Mouse (Mus musculus): Measurements from ENCODE around the gene Hemgn. TPM values are rescaled to one million over a fixed set of nuclear protein-coding genes. Genes with fewer than 3 reads are reported as not detected.

The Hemgn gene
- polyA plus RNA-seq, 1 experiment from 2014 or later, result not detected

DNA sequence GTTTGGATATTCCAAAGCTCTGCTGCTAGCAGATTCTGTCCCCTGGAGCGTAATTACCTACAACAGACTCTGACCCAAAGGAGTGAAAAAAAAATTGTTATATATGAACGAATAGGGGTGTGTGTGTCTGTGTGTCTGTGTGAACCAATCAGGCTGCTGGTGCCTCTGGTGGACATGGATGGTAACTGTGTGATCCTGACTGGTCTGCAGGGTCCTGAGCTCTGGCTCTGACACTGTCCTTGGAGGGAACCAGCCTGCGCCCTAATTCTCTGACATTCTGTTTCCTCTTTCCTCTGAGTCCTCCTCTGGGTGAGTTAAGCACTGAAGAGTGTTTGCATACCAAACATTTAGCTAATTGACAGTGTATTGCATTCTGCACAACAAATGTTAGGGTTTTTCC is 4.2 kb upstream of the Hemgn start:
- no peaks in the 10 kb centered on the region for H3K27me3 ChIP-seq
- TF ChIP-seq CTCF (IDR thresholded peaks at IDR 0.05), result no peak
- ChIA-PET POLR2A (no interaction called here), CTCF (interaction anchor here (1.6 kb wide), 2 partner anchors 13 to 27 kb away, joined by 3 to 7 read pairs; no protein-coding TSS in a partner anchor)
- in situ Hi-C loops (cut with MboI; ENCODE audit: low pct_unique_long_range_greater_than_20kb), result no loop called here
- DNase-seq (ENCODE audit: low read depth, low spot score) (no peak), ATAC-seq (no peak)

DNA sequence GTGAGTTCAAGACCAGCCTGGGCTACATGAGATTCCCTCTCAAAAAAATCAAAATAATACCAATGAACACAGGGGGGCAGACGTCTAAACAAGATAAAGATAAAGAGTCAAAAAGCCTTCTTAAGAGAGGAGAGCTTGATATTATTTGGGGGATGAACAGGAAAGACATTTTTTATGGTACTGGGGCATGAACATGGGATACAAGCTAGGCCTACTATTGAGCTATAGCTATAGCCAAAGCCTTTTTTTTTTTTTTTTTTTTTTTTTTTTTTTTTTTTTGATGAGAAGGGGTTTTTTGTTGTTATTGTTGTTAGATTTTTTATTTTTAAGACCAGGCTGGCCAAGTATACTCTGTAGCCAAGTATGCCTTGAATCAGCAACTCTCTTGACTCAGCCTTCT is 1.2 kb downstream of the Hemgn start:
- no peak for DNase-seq (ENCODE audit: low read depth, low spot score)
- H3K27me3 ChIP-seq, result peaks cover 3% of the 10 kb centered on the region
- ChIA-PET CTCF (interaction anchor here (1.5 kb wide), 1 partner anchor 18 kb away, joined by 4 read pairs; no protein-coding TSS in a partner anchor), POLR2A (no interaction called here)
- in situ Hi-C loops (cut with MboI; ENCODE audit: low pct_unique_long_range_greater_than_20kb), result no loop called here
- TF ChIP-seq CTCF (IDR thresholded peaks at IDR 0.05), result no peak
- ATAC-seq, result no peak

DNA sequence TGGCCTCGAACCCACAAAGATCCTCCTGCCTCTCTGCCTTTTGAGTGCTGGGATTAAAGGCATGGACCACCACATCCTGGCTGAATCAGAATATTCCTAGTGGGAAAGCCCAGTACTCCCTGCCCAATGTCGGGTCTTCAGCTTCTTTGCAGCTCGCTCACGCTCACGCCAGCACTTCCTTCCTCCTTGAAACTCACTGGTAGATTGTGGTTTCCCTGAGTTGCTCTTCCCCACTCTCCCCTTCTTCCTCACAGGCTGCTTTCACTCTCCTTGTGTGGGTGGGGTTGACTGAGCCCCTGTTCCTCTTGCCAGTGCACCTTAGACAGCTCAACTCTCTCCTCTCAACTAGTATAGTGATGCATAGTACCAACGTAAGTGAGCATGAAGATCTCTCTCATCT is 1.8 kb downstream of the Hemgn start:
- ChIA-PET POLR2A (no interaction called here), CTCF (interaction anchor here (1.5 kb wide), 1 partner anchor 17 kb away, joined by 4 read pairs; no protein-coding TSS in a partner anchor)
- TF ChIP-seq CTCF (IDR thresholded peaks at IDR 0.05), result no peak
- DNase-seq (ENCODE audit: low read depth, low spot score) (no peak), ATAC-seq (no peak)
- in situ Hi-C loops (cut with MboI; ENCODE audit: low pct_unique_long_range_greater_than_20kb), result no loop called here
- H3K27me3 ChIP-seq, result peaks cover 3% of the 10 kb centered on the region

DNA sequence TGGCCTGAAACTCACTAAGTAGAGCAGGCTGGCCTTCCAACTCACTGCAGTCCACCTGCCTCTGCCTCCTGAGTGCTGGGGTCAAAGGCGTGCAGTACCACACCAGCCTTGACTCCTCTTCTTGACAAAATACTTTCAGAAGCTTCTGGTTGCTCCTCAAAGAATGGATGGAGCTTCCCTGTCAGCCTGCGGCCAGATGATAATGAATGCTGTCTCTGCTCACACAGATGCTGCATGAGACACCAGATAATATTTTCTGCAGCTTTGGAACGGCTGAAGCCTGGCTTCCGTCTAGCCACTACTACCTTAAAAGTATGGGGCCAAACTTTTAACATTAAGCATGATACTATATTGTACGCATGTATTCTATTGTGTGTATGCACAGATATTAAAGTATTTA is 2.6 kb downstream of the Hemgn start:
- H3K27me3 ChIP-seq, result peaks cover 3% of the 10 kb centered on the region
- no peak for ATAC-seq
- ChIA-PET CTCF (no interaction called here), POLR2A (no interaction called here)
- no peak for DNase-seq (ENCODE audit: low read depth, low spot score)
- TF ChIP-seq CTCF (IDR thresholded peaks at IDR 0.05), result no peak
- in situ Hi-C loops (cut with MboI; ENCODE audit: low pct_unique_long_range_greater_than_20kb), result no loop called here

DNA sequence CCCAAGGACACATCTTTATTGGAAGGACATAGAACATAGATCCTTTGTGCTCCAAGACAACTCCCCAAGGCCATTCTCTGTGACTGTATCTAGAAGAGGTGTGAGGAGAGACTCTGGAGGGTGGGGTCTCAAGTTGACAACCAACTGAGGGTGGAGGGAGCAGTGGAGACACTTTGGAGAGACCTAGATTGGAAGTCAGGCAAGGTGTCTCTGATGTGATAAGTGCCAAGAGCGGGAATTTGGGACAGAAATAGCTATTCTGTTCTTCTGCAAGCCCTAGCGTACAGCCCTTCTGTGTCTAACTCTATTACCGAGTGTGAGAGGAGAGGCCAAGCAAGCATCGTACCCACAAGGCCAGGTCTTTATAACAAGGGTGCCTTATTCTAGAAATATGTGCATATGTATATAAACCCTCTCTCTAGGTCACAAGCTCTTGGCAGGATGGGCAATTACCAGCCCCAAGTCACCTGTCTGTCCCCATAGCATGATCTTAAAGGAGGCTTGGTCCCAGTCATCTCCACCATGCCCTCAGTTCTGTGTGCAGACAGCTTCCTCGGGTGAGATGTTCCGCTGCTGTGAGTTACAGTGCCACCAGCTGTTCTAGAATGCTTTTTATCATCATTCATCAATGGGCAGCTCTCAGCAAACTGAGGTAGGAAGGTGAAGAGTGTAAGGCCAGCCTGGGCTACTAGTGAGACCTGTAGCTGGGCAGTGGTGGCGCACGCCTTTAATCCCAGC is 6.2 kb downstream of the Hemgn start:
- ATAC-seq, result no peak
- no peak for TF ChIP-seq CTCF (IDR thresholded peaks at IDR 0.05)
- ChIA-PET CTCF (no interaction called here), POLR2A (no interaction called here)
- H3K27me3 ChIP-seq, result peaks cover 6% of the 10 kb centered on the region
- no peak for DNase-seq (ENCODE audit: low read depth, low spot score)
- in situ Hi-C loops (cut with MboI; ENCODE audit: low pct_unique_long_range_greater_than_20kb), result no loop called here

DNA sequence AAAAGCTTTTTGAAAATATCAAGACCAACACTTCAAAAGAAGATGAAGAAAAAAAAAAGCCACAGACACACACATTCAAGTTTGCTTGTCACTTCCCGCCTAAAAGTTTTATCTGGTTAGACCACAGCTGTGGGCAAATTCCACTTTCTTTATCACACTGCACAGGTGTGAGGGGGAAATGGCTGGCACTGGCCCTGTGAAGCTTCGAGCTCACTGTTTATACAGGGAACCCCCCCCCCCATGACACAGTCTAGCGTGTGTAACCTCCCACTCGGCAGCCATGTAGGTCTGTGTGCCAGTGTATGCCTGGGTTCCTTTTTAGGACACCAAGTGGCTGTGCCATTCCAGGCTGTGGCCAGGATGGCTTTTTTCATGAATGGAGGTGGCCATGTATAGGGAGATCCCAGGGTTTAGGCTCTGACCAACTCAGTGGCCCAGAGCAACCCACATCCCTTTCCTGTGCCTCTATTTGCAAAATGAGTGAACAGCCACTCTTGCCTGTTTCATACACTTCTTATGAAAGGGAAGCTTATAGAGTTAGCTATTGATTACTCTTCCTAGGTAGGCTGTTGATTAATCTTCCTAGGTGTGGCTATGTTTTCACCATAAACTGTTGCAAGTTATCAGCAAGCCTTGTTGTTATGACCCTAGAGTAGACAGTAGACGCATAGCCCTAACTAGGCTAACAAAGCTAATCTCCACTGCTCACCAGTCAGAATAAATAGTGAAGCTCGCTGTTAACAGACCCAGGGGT is 9.1 kb downstream of the Hemgn start:
- DNase-seq (ENCODE audit: low read depth, low spot score) (no peak), ATAC-seq (no peak)
- in situ Hi-C loops (cut with MboI; ENCODE audit: low pct_unique_long_range_greater_than_20kb), result no loop called here
- TF ChIP-seq CTCF (IDR thresholded peaks at IDR 0.05), result no peak
- peaks cover 3% of the 10 kb centered on the region for H3K27me3 ChIP-seq
- ChIA-PET CTCF (interaction anchor here (0.6 to 2.7 kb wide), 4 partner anchors 10 to 15 kb away, joined by 3 to 13 read pairs (median 3); partner anchors contain the start of gene Trmo), POLR2A (no interaction called here)

DNA sequence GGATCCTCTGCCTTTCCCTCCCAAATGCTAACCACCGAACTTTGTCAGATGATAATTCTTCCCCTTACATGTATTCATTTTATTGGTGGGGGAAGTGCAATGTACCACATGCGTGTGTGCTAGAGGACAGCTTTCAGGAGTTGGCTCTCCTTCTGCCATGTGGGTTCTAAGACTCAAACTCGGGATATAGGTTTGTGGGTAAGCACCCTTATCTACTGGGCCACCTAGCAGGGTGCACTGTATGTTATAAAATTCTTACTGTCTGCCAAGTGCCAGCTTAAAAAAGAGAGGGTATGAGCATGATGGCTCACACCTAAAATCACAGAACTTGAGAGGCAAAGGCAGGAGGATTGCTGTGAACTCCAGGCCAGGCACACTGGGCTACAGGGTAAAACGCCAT is 14.5 kb downstream of the Hemgn start:
- CTCF ChIA-PET, result no interaction called here
- in situ Hi-C loops (cut with MboI; ENCODE audit: low pct_unique_long_range_greater_than_20kb), result no loop called here
- no peak for ATAC-seq

DNA sequence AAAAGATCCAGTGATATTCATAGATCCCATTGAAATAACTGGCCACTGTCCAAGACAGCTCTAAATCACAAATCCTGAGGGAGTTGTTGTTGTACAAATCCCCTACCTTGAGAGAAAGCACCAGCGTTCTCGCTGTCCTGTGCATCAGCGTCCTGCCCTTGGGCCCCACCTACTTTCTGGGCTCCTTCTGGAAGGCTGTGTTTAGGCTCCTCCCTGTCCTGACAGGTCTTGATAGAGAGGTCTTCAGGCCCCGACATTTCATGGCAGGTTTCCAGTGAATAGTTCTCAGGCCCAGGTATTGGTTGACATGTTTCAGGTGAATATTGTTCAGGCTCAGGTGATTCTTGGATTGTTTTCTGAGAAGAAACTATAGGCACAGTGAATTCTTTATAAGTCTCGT is 17.6 kb downstream of the Hemgn start:
- TF ChIP-seq CTCF (IDR thresholded peaks at IDR 0.05), result no peak
- ATAC-seq (no peak), DNase-seq (ENCODE audit: low read depth, low spot score) (no peak)
- ChIA-PET CTCF (no interaction called here), POLR2A (no interaction called here)
- in situ Hi-C loops (cut with MboI; ENCODE audit: low pct_unique_long_range_greater_than_20kb), result no loop called here
- H3K27me3 ChIP-seq, result peaks cover 10% of the 10 kb centered on the region

More for the DNA sequence above, 14.5 kb downstream of the Hemgn start:
- peaks cover 10% of the 10 kb centered on the region for H3K27me3 ChIP-seq
- POLR2A ChIA-PET, result no interaction called here
- TF ChIP-seq CTCF (IDR thresholded peaks at IDR 0.05), result no peak
- no peak for DNase-seq (ENCODE audit: low read depth, low spot score)

DNA sequence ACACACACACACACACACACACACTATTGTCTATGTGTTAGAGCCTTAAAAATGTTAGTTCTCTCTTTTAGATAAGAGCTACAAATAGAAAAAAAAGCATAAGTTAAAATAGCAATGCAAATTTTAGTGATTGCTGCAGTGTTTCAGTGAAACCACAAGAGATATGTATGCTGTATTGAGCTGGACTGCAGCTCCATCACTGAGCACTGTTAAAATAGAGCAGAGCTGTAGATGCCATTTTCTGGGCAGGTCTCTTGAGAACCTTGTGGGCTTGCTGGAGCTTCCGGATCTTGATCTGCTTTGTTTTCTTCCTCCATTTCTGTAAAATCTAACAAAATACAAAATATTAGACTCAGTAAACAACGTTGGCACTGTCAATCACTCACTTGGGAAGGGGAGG is 18.9 kb downstream of the Hemgn start:
- POLR2A ChIA-PET, result no interaction called here
- in situ Hi-C loops (cut with MboI; ENCODE audit: low pct_unique_long_range_greater_than_20kb), result no loop called here

DNA sequence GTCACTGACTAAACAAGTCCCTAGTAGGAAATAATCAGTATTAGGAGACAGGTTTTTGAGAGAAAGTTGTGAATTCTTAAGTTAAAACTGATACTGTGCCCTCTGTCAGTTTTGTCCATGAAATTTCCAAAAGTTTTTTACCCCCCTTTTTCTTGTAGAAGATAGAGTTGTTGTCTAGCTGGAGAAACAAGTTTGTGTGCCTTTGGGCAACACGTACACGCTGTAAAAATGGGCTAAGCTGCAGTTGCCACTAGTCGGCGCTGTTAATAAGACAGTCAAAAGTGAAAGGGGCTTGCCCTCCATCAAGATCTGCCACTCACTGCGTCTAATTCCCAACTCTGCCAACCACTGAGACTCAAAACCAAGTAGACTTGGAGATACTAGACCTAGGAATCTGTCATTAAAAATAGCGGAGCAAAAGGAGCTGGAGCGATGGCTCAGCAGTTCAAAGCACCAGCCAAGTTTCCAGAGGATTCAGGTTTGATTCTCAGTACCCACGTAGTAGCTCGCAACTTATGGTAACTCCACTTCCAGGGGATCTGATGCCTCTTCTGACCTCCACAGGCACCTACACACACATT is 22.8 kb downstream of the Hemgn start:
- no peaks in the 10 kb centered on the region for H3K27me3 ChIP-seq
- peak; percentile 76 for TF ChIP-seq CTCF (IDR thresholded peaks at IDR 0.05)
- CTCF ChIA-PET, result interaction anchor here (0.7 to 2.9 kb wide), 14 partner anchors 13 to 94 kb away, joined by 3 to 13 read pairs (median 4); partner anchors contain the start of gene Anp32b
- DNase-seq (ENCODE audit: low read depth, low spot score) (no peak), ATAC-seq (no peak)
- in situ Hi-C loops (cut with MboI; ENCODE audit: low pct_unique_long_range_greater_than_20kb), result no loop called here
- POLR2A ChIA-PET, result interaction anchor here (0.9 to 1.1 kb wide), 2 partner anchors 60 to 72 kb away, joined by 3 to 4 read pairs; no protein-coding TSS in a partner anchor

More for the DNA sequence above, 18.9 kb downstream of the Hemgn start:
- DNase-seq (ENCODE audit: low read depth, low spot score) (no peak), ATAC-seq (no peak)
- no peak for TF ChIP-seq CTCF (IDR thresholded peaks at IDR 0.05)
- CTCF ChIA-PET, result interaction anchor here (0.8 to 1.5 kb wide), 3 partner anchors 10 to 38 kb away, joined by 3 to 4 read pairs (median 3); no protein-coding TSS in a partner anchor
- H3K27me3 ChIP-seq, result peaks cover 10% of the 10 kb centered on the region
